Mouse (Mus musculus) embryonic facial prominence, embryonic 10.5 days (tissue): ENCODE measurements around the gene Prl. TPM values are rescaled to one million over a fixed set of nuclear protein-coding genes. Genes with fewer than 3 reads are reported as not detected.
"Not testable (repeated sequence)": the region's sequence is repeated elsewhere in the genome, so short reads cannot be mapped to it uniquely, and the experiment has no call there.

ENCODE experiments used
- DNase-seq: peaks from one replicate; pipeline ENCODE4 v3.0.0-alpha.2; 2017; ENCODE audit warnings: low spot score
- H3K27ac ChIP-seq: fragments of 300-500 bp; sonication (generic); replicated peaks from 2 replicates; pipeline ENCODE4 v1.5.1; 2016; ENCODE audit warnings: mild to moderate bottlenecking
- H3K27me3 ChIP-seq: fragments of 300-500 bp; sonication (generic); replicated peaks from 2 replicates; pipeline ENCODE4 v1.6.1; 2016; ENCODE audit warnings: low read depth, mild to moderate bottlenecking; ENCODE audit not compliant: poor library complexity, severe bottlenecking
- H3K36me3 ChIP-seq: fragments of 300-500 bp; sonication (generic); replicated peaks from 2 replicates; pipeline ENCODE4 v1.6.1; 2016; ENCODE audit warnings: mild to moderate bottlenecking, moderate library complexity
- H3K4me1 ChIP-seq: fragments of 300-500 bp; sonication (generic); 2 replicates; pipeline ENCODE4 v1.6.1; 2016
- H3K4me3 ChIP-seq: fragments of 300-500 bp; sonication (generic); 2 replicates; pipeline ENCODE4 v1.5.1; 2016; ENCODE audit warnings: mild to moderate bottlenecking, moderate library complexity
- H3K9me3 ChIP-seq: fragments of 300-500 bp; sonication (generic); 2 replicates; pipeline ENCODE4 v1.6.1; 2016; ENCODE audit warnings: mild to moderate bottlenecking
- WGBS: fragments of 180-500 bp; shearing (Covaris S2); methylation state at CpG from one replicate; pipeline ENCODE4 v1.1.7; 2016; 5-methylcytosine and 5-hydroxymethylcytosine counted together
- polyA plus RNA-seq: library from polyadenylated mRNA; unstranded; fragments of >200 nt; fragmentation: Nextera tagmentation; extraction: Ambion mirVana; gene quantifications from 2 replicates; pipeline ENCODE4 v1.2.1, GENCODE M21; 2016

Prl gene
- polyA plus RNA-seq: not detected in 2 replicates

GRCm38 (mm10) chr13:27057270-27057669 lies at the start of gene Prl:
Gene Prl, plus strand, starts transcription at chr13:27057570.
- no peaks in the 10 kb centered on the region for H3K27me3 ChIP-seq
- no peaks in the 10 kb centered on the region for H3K9me3 ChIP-seq
- DNase-seq: no peak
- H3K4me1 ChIP-seq: no peaks in the 10 kb centered on the region
- H3K4me3 ChIP-seq: no peak within 1 kb of the TSS
- H3K36me3 ChIP-seq: no peaks in the 10 kb centered on the region
- 82% methylated on average over 1 of the region's 1 CpGs for WGBS
- H3K27ac ChIP-seq: no peak within 1 kb of the TSS

GRCm38 (mm10) chr13:27026614-27027013 lies 30.8 kb upstream of the Prl start:
- no peaks in the 10 kb centered on the region for H3K36me3 ChIP-seq
- WGBS: 88% methylated on average over 1 of the region's 1 CpGs
- DNase-seq: no peak
- H3K9me3 ChIP-seq: no peaks in the 10 kb centered on the region
- H3K4me1 ChIP-seq: peaks cover 19% of the 10 kb centered on the region
- H3K27me3 ChIP-seq: no peaks in the 10 kb centered on the region
- no peak overlapping the region for H3K27ac ChIP-seq
- H3K4me3 ChIP-seq: no peak overlapping the region

GRCm38 (mm10) chr13:27027376-27027775 lies 30.0 kb upstream of the Prl start:
- H3K4me1 ChIP-seq: peaks cover 26% of the 10 kb centered on the region
- no peaks in the 10 kb centered on the region for H3K9me3 ChIP-seq
- WGBS: 94% methylated on average over 1 of the region's 1 CpGs
- H3K27me3 ChIP-seq: no peaks in the 10 kb centered on the region
- H3K36me3 ChIP-seq: no peaks in the 10 kb centered on the region
- no peak for DNase-seq
- H3K4me3 ChIP-seq: no peak overlapping the region
- no peak overlapping the region for H3K27ac ChIP-seq

GRCm38 (mm10) chr13:27028501-27029240 lies 28.7 kb upstream of the Prl start:
- Histone ChIP-seq H3K27me3 (no peaks in the 10 kb centered on the region), H3K4me1 (peaks cover 29% of the 10 kb centered on the region), H3K27ac (no peak overlapping the region), H3K4me3 (no peak overlapping the region), H3K9me3 (no peaks in the 10 kb centered on the region), H3K36me3 (no peaks in the 10 kb centered on the region)
- DNase-seq: no peak
- 87% methylated on average over 2 of the region's 2 CpGs for WGBS

GRCm38 (mm10) chr13:27031101-27031852 lies 26.1 kb upstream of the Prl start:
- no peaks in the 10 kb centered on the region for H3K27me3 ChIP-seq
- no peak overlapping the region for H3K4me3 ChIP-seq
- H3K27ac ChIP-seq: peak overlapping the region; percentile 72
- DNase-seq: peak; percentile 68
- 10% methylated on average over 4 of the region's 4 CpGs for WGBS
- H3K4me1 ChIP-seq: peaks cover 29% of the 10 kb centered on the region
- H3K36me3 ChIP-seq: no peaks in the 10 kb centered on the region
- no peaks in the 10 kb centered on the region for H3K9me3 ChIP-seq

- Histone ChIP-seq H3K4me1 (peaks cover 29% of the 10 kb centered on the region), H3K9me3 (no peaks in the 10 kb centered on the region), H3K4me3 (no peak overlapping the region), H3K27ac (peak overlapping the region; percentile 72), H3K27me3 (no peaks in the 10 kb centered on the region), H3K36me3 (no peaks in the 10 kb centered on the region)
- peak; percentile 39 for DNase-seq
- 43% methylated on average over 1 of the region's 1 CpGs for WGBS
Measured at GRCm38 (mm10) chr13:27031853-27032240, 25.5 kb upstream of the Prl start.

- Histone ChIP-seq H3K27ac (no peak overlapping the region), H3K9me3 (no peaks in the 10 kb centered on the region), H3K4me1 (peaks cover 29% of the 10 kb centered on the region), H3K27me3 (no peaks in the 10 kb centered on the region), H3K4me3 (no peak overlapping the region), H3K36me3 (no peaks in the 10 kb centered on the region)
- no peak for DNase-seq
- 78% methylated on average over 2 of the region's 2 CpGs for WGBS
Measured at GRCm38 (mm10) chr13:27032998-27033397, 24.4 kb upstream of the Prl start.

GRCm38 (mm10) chr13:27042185-27042584 lies 15.2 kb upstream of the Prl start:
- H3K27me3 ChIP-seq: no peaks in the 10 kb centered on the region
- no peak overlapping the region for H3K27ac ChIP-seq
- no peak overlapping the region for H3K4me3 ChIP-seq
- no peaks in the 10 kb centered on the region for H3K36me3 ChIP-seq
- no peak for DNase-seq
- 85% methylated on average over 2 of the region's 2 CpGs for WGBS
- no peaks in the 10 kb centered on the region for H3K9me3 ChIP-seq
- H3K4me1 ChIP-seq: no peaks in the 10 kb centered on the region

GRCm38 (mm10) chr13:27043326-27043725 lies 14.0 kb upstream of the Prl start:
- no peak overlapping the region for H3K4me3 ChIP-seq
- H3K27ac ChIP-seq: no peak overlapping the region
- no peaks in the 10 kb centered on the region for H3K27me3 ChIP-seq
- no peaks in the 10 kb centered on the region for H3K4me1 ChIP-seq
- DNase-seq: no peak
- 77% methylated on average over 1 of the region's 1 CpGs for WGBS
- no peaks in the 10 kb centered on the region for H3K9me3 ChIP-seq
- H3K36me3 ChIP-seq: no peaks in the 10 kb centered on the region

GRCm38 (mm10) chr13:27059177-27059576 lies 1.8 kb downstream of the Prl start:
- no peak for DNase-seq
- Histone ChIP-seq H3K27me3 (no peaks in the 10 kb centered on the region), H3K9me3 (no peaks in the 10 kb centered on the region), H3K4me3 (no peak overlapping the region), H3K4me1 (no peaks in the 10 kb centered on the region), H3K27ac (no peak overlapping the region), H3K36me3 (no peaks in the 10 kb centered on the region)
- 93% methylated on average over 7 of the region's 7 CpGs for WGBS

GRCm38 (mm10) chr13:27093890-27094289 lies 36.5 kb downstream of the Prl start, which contains the start of gene Prl3d1:
Gene Prl3d1, plus strand, starts transcription at chr13:27094190.
- H3K27me3 ChIP-seq, H3K36me3 ChIP-seq, DNase-seq, H3K4me1 ChIP-seq, H3K4me3 ChIP-seq, H3K9me3 ChIP-seq, H3K27ac ChIP-seq: not testable (repeated sequence)
- 92% methylated on average over 5 of the region's 5 CpGs for WGBS
